Mouse (Mus musculus) kidney, postnatal 4 days (tissue): ENCODE data around the gene Nrg3.

ENCODE experiments used
- DNase-seq, 2 experiments: peaks; one replicate each; pipeline ENCODE4 v3.0.0; 2021; ENCODE audit warnings: mixed read lengths in 2 of 2

Gene Nrg3

DNA sequence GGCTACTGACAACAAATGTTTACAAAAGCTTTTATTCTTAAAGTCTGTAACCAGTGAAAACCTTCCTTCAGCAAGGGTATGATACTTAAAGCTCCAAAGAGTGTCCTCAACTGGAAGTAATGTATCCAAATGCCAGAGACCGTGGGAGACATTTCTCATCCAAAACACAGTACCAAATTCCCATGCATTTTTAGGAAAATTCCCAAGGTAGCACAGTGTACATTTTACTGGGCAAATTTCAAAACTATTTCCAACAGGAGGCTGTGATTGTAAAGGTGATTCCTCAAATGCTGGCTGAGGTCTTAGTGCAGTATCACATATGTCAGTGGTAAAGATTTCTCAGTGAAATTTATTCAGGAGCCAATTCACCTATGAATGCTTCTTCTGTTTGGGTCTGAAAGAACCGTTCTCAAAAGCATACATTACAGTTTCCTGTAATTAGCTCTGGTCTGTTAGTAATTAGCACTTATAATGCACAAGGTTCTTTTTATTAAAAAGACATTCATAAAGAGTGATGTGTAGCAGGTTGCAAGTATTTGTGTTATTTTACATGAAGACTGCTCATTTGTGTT is 536.3 kb downstream of the Nrg3 start:
- no peak for DNase-seq

DNA sequence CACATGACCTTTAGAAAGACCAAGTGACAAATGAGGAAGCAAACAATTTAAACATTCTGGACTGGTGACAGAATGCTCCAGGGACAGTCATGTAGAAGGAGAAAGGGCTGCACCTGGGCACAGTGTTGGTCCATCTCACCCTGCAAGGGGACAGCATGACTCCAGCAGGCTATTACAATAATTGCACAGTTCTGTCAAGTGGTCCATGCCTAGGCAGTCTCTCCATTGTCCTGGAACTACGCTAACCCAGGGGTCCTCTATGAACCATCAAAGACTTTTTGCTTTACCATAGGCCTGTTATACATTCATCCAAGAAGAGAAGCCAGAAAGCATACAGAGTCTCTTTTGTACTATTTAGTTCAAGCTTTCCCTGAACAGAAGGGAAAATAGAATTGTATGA is 549.2 kb downstream of the Nrg3 start:
- no peak for DNase-seq

DNA sequence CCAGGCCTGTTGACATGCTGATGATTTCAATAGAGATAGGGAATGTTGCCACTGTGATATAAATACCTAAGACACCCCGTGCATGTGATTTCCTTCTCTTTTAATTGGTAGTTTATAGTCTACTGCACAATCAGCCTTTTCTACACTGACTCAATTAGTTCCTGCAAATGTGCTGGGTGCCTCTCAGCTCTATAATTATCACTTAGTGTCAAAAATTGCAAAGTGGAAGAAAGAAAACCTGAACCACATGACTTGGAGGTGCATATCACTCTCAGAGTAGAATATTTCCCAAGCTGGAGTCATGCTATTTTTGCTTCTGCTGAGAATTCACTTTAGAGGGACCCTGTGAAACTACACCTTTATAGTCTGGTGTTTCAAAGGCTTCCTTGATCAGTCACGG is 552.1 kb downstream of the Nrg3 start:
- no peak for DNase-seq

DNA sequence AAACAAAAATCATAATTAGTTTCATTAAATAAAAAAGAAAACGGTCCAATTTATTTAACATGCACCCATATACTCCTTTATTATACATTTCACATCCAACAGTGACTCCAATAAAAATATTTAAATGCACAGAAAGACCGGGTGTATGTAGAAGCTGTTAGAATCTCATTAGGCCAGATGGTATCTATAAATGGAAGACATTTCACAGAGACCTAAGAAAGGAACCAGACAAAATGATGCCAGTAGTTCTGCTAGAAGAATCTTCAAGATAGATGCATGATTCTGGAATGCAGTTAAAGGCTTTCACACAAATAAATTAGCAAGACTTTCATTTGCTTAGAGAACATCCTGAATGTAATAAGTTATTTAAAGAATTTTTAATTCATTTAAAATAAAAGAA is 602.3 kb downstream of the Nrg3 start:
- no peak for DNase-seq

DNA sequence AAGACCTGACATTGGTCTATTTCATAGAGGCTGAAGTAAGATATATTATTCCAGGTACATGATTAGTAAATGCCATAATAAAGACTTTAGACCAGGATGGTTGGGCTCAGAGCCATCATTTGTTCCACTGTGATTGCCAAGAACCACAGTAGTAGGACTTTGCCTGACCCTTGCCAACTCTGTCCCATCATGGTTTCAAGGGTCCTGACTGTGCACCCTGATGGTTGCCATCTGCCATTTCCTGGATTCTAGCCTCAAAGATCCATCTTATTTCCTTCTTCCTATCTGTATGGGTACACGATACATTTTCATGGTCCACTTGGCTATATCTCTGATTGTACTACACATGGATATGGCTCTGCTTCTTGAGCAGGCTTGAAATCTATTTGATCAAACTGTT is 625.3 kb downstream of the Nrg3 start:
- DNase-seq = no peak

DNA sequence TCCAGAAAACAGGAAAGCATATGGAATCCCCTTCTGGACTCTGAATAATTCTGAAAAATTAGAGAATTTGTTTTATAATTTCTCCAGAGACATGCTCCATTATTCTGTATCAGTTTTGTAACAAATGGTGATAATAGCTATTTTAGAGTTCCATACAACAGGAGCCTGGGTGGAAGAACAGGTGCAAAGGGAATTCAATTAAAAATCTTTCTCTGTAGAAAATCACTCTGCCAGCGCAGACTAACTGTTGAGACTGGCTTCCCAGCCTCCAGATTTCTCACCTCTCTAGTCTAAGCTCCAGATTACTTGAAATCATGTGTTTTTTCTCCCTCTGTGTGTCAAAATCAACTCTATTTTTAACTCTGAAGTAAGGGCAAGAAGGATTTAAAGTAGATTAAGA is 625.8 kb downstream of the Nrg3 start:
- DNase-seq = no peak

DNA sequence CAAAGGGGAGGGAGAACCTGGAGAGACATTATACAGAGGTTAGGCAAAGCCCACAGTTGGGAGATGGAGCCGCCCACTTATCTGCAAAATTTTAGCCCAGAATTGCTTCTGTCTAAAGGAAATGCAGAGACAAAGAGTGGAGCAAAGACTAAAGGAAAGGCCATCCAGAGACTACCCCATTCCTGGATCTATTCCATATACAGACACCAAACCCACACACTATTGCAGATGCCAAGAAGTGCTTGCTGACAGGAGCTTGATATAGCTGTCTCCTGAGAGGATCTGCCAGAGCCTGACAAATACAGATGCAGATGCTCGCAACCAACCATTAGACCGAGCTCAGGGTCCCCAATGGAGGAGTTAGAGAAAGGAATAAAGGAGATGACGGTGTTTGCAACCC is 637.9 kb downstream of the Nrg3 start:
- DNase-seq = no peak

DNA sequence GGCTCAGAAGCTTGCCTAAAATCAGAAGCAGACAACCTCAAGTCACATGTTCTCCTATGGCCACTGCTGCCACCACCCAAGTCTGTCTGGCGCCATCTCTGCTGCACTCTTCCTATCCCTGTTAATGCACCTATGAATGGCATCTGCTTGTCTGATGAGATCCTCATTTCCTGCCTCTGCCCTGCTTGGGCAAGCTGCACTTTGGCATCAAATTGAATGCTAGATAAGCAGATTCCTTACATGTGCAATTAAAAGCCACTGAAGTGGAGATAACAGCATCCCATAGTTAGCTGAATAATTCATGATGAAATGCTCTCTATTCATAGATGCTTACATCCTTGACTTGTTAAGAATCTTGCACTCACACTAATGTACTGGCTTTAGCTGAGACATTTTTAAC is 648.0 kb downstream of the Nrg3 start:
- DNase-seq = no peak

DNA sequence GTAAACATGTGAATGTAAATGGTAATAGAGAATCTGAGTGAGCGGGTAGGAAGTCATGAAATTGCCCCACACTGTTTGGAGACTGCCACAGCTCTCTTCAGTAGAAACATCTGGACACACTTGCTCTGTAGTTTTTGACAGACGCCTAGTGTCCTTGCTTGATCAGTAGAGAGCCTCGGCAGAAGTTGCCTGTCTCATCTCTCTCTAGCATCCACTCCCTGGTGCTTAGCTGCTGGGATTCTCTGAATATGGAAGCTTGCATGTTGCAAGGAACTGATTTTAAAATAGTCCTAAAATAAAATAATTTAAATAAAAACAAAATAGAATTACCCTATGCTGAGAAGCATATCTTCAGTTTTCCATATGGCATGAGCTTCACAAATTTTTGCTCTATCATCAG is 675.9 kb downstream of the Nrg3 start:
- DNase-seq = no peak

DNA sequence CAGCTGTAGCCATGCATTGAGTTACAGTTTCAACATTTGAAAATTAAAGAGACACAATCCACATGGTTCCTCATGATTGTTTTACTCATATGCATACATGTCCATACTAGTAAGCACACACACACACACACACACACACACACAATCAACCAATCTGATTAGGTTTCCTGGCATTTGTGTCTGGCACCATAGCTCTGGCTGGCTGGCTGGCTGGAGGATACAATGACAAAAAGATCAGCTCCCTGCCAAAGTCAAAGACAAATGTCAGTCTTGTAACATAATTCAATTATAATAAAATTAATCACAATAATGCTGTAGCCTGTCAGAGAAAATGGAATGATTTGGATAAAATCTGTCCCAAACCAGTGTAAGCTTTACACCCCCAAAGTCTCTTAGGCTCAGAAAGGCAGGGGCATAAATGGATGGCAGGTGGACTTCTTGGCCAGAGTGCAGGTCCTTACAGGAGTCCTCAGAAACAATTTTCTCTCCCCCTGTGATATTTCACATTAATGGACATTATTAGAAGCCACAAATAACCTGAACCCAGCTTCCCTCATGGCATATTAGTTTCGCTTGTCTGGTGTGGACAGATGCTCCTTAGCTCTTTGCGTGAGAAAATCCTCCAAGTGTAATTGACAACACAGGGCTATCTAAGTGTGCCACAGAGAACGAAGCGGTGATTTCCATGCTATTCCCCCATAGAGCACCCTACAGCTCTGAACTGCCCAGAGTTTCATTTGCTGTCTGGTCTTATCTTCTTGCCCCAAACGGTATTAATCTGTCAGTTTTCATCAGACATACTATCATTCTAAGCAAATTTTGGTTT is 697.4 kb downstream of the Nrg3 start:
- DNase-seq = no peak

DNA sequence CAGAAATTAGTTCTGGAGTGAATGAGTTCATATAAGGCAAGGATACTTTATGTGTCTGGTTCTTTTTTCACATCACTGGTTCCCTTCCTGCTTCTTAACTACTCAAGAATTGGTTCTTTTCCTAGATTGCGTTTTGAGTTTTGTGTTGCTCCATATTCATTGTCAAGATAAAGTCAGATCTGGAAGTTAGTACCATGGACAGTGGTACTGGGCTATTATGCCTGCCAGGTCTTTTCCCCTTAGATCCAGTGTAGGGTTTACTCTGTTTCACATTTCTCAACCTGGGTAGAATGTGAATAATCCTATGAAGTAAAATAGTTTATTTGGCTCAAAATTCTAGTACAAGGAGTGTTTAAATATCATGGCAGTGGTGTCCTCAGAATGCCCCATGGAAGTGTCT is 698.1 kb downstream of the Nrg3 start:
- no peak for DNase-seq

DNA sequence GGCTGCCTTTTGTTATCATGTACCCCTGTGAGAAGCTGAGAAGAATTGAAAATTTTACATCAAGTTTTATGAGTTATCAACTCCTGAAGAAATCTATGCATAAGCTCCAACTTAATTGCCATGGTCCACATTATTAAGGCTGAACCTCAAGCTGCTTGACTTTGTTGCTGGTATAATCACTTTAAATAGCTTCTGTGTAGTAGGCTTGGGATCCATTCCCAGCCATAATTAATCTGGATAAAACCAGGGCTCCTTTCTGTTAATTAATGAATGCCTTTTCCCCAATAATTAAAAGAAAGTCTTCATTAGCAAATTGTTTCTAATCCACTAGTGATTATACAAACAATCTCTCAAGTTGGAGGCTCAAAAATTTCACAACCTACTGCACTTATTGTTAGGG is 742.4 kb downstream of the Nrg3 start:
- no peak for DNase-seq

DNA sequence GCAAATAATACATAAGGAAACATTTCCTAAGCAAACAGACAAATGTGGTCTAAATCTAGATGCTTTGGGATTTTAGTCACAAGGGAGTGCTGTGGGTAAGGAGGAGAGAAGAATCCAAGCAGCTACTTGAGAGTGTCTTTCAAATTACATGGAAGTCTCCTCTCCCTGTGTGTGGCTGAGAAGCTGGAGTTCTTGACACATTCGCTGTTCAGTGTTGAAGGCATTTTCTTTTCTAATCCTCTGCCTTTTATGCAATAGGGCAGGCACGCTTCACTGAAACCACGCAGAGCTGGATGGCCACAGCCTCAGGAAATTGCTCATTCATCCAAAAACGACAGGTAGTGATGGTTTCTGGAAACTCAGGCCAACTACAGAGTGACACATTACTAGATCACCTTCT is 769.0 kb downstream of the Nrg3 start:
- no peak for DNase-seq

DNA sequence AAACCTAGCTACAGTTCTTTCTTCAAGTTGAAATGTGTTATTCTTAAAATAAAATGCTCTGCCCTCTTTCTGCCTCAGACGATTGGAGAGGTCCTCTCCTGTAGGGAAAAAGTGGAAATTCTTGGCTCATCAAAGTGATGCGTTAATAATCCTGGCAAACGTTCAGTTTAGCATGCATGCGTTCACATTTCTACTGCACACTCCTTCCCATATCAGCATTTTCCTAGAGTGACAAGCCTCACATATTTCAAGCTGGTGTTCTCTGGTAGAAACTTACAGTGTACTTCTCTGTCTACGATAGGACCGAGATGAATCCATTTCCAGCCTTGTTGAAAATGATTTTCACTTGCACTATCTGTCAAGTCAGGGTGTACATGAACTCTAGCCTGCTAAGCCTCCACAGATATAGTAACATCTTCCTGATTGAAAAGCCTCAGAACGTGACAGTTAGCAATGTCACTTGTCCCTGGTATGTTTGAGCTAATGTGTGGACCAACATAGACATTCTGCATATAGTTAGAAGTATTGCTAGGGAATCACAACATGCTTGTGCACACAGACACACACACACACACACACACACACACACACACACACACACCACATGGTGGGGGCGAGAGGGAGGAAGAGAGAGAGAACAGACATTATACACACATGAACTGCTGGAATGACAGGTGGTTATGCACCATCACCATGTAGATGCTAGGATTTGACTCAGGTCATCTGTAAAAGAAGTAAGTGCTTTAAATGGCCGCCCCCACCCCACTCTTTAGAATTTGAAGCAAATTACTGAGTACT is 770.1 kb downstream of the Nrg3 start:
- DNase-seq = no peak

DNA sequence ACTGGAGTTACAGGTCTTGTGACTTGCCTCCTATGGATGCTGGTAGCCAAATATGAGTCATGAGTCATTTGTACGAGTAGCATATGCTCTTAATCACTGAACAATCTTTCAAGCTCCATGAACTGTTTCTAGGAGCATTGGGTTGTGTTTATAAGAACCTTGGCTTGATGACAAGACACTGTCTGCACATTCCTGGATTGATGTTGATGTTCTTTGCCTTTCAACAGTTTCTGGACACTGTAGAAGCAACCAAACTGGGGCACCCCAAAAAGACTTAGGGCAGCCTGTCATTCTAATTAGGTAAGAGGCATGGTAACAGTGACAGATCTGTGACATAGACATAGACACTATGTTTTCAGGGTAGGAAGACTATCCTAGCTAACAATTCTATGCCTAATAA is 771.5 kb downstream of the Nrg3 start:
- no peak for DNase-seq

DNA sequence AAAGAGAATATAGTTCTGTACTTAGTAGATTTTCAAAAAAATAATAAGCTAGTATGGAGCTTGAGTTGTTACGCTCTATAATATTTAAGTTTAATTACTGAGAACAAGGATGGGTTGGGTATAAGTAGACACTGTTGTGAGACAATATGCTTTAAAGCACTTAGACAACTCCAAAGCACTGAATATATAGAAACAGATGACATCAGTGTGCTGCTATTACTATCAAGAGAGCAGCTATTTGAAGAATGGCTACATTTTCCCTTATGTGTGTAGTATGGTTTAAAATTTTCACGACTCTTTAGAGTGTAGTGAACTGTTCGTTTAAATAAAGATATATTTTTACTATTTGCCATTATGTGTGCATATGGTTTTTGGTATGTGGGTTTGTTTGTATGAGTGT is 771.9 kb downstream of the Nrg3 start:
- DNase-seq = no peak

DNA sequence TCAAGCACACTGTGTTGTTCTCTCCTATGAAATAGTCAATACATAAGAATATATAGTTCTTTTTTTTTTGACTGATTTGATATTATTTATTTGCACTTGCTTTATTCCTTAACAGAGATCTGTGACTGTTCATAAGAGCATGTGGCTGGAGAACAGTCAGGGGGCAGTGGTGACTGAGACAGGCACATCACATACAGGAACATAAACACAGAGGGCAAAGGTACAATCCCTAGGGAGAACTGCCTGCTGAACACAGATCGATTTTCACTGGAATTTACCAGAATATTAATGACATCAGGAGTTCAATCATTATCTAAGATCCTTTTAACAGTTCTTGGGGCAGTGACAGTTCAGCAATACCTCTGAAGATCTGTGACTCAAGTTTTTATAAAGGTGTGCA is 812.9 kb downstream of the Nrg3 start:
- no peak for DNase-seq

DNA sequence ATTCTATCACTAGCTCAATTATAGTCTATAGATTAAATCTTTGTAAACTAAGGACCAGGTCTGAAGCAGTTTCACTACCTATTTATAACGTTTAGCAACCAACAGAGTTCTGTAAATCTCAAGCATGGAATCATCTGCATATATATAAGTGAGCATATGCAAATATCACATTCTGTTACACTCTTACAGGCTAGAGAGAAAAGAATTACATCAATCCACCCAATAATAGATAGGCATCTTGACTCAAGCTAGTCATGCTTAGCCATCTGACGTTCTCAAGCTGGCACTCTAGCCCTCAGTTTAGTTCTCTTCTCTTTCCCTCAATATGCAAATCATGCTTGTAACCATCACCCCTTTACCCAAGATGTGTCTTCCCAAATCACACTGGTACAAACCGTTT is 835.8 kb downstream of the Nrg3 start:
- no peak for DNase-seq

DNA sequence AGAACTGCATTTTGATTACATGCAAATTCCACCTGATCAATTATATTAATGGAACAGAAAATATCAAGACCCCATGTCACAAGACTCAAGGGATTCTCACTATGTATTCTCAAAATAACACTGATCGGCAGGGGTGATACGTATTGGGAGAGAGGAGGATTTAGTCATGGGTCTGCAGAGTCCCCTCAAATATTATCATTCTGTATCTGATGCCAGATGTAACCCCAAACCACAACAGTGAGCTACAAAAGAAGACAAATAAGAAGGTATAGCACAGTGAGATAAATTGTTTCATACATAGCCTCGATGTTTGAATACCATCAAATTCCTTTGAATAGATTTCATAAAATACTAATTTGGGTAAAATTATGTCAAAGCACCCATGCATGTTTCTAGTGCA is 842.8 kb downstream of the Nrg3 start:
- no peak for DNase-seq

DNA sequence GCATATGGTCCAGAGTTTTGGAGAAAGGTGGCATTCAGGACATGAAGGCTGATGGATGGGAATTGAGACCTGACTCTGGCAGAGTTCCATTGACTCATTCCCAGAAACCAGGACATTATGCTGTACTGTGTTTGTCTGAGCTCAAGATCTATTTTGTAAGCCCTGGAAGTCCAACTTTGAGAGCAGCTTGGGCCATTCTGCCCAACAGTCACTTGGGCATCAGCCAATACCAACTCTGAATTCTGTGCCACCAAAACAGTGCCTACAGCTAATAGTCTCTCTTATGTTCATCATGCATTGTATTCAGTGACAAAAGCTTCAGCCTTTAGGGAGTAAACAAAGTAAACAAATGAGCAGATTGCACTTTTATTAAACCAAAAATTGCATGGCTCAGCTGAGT is 843.2 kb downstream of the Nrg3 start:
- no peak for DNase-seq

DNA sequence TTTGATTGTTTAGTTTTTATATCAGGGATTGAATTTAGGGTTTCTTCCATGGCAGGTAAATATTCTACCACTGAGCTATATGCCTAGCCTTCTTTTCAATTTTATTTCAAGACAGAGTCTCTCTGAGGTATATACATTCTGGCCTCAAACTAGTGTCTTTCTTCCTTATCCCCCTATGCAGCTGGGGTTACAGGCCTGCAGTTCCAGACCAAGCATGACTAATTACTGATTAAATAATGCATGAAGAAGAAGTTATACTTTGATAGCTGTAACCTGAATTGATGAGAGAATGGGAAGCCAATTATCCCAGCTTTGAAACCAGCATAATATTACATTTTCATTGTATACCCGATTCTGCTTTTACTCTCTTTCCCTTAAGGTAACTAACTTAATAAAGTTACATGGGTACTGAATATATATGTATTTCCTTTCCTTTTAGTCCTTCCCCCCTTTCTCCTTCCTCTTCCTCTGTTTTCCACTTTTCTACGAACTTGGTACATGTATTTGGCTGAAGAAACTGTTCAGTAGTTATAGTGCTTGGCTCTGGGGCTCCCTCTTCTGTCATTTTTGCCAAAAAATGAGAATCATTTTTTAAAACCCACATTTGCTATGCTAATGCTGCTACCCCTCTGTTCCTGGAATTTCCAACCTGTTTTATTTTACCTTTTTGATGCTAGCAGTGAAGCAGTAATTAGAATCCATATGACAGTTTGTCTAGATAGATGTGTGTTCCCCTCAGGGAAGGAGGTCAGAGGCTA is 843.8 kb downstream of the Nrg3 start:
- no peak for DNase-seq

DNA sequence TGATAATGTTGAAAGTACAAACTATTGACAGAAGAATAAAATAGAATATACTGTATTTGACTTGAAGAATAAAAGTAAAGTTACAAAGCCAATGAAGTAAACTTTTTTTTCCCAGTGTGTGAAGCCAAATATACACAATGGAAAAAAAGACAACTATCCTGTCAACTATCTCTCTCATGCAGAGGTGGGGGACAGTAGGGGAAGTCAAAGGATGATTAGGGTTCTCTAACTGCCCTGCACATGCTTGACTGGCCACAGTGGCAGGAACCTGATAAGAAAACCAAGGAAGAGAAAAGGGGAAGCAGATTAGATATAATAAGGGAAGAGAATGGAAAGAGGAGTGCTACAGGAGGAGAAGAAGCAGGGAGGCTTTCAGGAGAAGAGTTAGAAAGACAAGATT is 855.9 kb downstream of the Nrg3 start:
- DNase-seq = no peak

DNA sequence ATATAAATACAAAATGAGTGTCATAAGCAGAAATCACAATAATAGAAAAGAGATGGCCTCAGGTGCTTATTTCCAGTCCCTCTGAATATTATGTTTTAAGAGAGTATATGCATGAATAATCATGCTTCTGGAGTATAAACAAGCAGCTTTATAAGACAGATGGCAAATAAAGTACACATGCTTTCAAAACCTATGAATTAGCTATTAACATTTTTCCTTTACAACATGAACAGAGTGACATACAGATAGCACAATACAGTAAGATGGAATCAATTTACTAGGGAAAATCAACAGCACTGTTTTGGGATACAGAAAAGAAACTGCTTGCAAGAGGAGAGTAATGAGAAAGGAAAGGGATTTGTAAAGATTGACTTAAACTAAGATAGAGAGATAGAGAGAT is 875.2 kb downstream of the Nrg3 start:
- DNase-seq = no peak
